Mouse (Mus musculus) liver, embryonic 18 days (tissue): ENCODE results near the gene Lrrc8d. TPM values are rescaled to one million over a fixed set of nuclear protein-coding genes. Genes with fewer than 3 reads are reported as not detected.

Experiments used
- polyA plus RNA-seq: library from polyadenylated mRNA; depleted of rRNA; stranded (reverse); fragments of >200 nt; gene quantifications from 2 replicates; pipeline ENCODE4 v1.2.3, GENCODE M21; 2012; rRNA removed

The Lrrc8d gene
- 2.9 and 3.1 TPM in 2 replicates for polyA plus RNA-seq

GRCm38 (mm10) chr5:105699141-105700069 is at the start of gene Lrrc8d:
TSS of gene Lrrc8d (plus strand) at chr5:105699969.

GRCm38 (mm10) chr5:105876068-105876924 is 176.5 kb downstream of the Lrrc8d start, which contains the start of gene Zfp326:
TSS of gene Zfp326 (plus strand) at chr5:105876565.

Other genes with a start within 250 kb of the Lrrc8d start
- 4.1 and 4.9 TPM in 2 replicates for gene Lrrc8c, start 180.6 kb upstream of the Lrrc8d start, polyA plus RNA-seq
- 8.3 and 8.8 TPM in 2 replicates for gene Zfp326, start 176.6 kb downstream of the Lrrc8d start, polyA plus RNA-seq